Mouse (Mus musculus) lung, postnatal 0 days (tissue): ENCODE data around the gene Gm43191.

Experiments
- CTCF ChIP-seq: IDR thresholded peaks from 2 replicates; pipeline ENCODE4 v1.5.1; 2016; ENCODE audit warnings: antibody characterized with exemption, mild to moderate bottlenecking
- EP300 ChIP-seq: IDR thresholded peaks from 2 replicates; pipeline ENCODE4 v1.6.1; 2016; ENCODE audit warnings: antibody characterized with exemption, mild to moderate bottlenecking, control low read depth

GRCm38 (mm10) chr3:116694312-116694711 lies 13.3 kb upstream of the Gm43191 start:
- TF ChIP-seq CTCF (no peak), EP300 (no peak)
